Mouse (Mus musculus): ENCODE measurements around the gene Itpkc.

DNA sequence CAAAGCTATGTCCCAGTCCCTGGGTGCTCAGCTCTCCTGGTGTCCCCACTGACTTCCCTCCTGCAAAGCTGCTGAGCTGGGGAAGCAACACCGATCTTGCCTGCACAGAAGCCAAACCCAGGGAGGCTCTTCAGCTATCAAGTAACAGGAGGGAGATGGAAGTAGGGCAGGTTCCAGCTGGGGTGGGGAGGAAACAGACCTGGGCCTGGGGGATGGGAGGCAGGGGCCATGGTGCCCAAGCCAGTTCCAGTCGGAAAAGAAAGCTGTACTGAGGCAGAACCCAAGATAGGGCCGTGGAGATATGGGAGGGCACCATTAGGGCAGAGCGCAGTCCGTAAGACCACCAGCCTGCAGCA lies 65.0 kb downstream of the Itpkc start:
- TF ChIP-seq POLR2A (IDR thresholded peaks at IDR 0.05; ENCODE audit: borderline replicate concordance, extremely low read depth, low read depth, low read length) = no peak
- TF ChIP-seq CTCF (IDR thresholded peaks at IDR 0.05; ENCODE audit: insufficient read depth, low read length) = no peak

Data from lung, adult 2 months (tissue).